Mouse (Mus musculus) embryonic fibroblast, embryonic 13.5 days (primary cell): ENCODE results near the gene Pfpl. TPM values are rescaled to one million over a fixed set of nuclear protein-coding genes. Genes with fewer than 3 reads are reported as not detected.

ENCODE experiments used
- H3K27ac ChIP-seq: 2 replicates; pipeline ENCODE4 v1.5.1; 2012; ENCODE audit warnings: low read length, control low read depth, inconsistent platforms; ENCODE audit not compliant: insufficient read depth
- H3K4me1 ChIP-seq: 2 replicates; pipeline ENCODE4 v1.6.1; 2011; ENCODE audit warnings: low read length; ENCODE audit not compliant: control insufficient read depth, insufficient read depth
- H3K4me3 ChIP-seq: 2 replicates; pipeline ENCODE4 v1.5.1; 2011; ENCODE audit warnings: mild to moderate bottlenecking, control low read depth, low read length; ENCODE audit not compliant: insufficient read depth
- CTCF ChIP-seq: IDR thresholded peaks from 2 replicates; pipeline ENCODE4 v1.5.1; 2011; ENCODE audit warnings: mild to moderate bottlenecking, control low read depth, low read length, moderate library complexity, borderline replicate concordance; ENCODE audit not compliant: insufficient read depth
- POLR2A ChIP-seq: IDR thresholded peaks from 2 replicates; pipeline ENCODE4 v1.6.1; 2011; ENCODE audit warnings: low read depth, mild to moderate bottlenecking, control low read depth, low read length, moderate library complexity
- polyA plus RNA-seq: library from polyadenylated mRNA; stranded (reverse); fragments of >200 nt; gene quantifications from 2 replicates; pipeline ENCODE4 v1.2.4, GENCODE M21; 2011; ENCODE audit warnings: low read depth; ENCODE audit not compliant: missing spikeins, insufficient read length

Pfpl gene
- polyA plus RNA-seq, 1 experiment = not detected

DNA sequence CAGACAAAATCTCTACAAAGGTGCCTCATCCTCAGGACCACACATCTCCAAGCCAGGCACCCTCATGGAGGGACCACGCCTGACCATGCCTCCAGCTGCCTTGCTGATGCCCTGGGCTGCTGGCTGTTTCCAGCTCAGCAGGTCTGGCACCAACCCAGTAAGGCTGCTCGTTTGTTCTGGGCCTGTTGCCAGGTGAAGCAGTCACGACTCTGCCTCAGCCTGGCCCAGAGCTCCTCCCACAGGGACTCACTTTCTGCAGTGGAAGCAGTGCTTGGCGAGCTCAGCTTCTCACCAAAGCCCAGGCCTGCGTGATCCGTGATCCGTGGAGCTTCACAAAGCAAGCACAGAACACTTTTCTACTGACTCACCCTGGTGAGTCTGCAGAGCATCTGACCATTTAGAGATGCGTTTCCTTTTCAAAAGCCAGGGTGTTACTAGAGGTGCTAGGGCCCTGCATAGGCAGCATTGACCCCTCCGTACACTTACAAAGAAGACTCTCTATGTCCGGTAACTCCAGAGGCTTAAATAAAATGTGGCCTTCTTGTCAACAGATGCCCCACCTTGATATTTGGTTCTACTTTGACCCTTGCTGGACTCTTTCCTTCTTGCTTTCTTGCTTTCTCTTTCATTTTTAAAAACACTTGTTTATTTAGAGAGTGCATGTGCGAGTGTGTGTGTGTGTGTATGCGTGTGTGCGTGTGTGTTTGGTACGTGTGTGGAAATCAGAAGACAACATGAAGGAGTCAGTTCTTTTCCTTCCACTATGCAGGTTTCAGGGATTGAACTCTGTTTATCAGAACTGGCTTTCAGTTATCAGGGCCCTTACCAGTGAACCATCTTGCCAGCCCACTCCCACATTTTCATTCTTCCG lies 47.9 kb downstream of the Pfpl start:
- TF ChIP-seq POLR2A (0 out of 2 replicates have a peak, but pooled peaks have one; percentile 16), CTCF (no peak)
- peak overlapping the region; percentile 86 for H3K27ac ChIP-seq
- peaks cover 26% of the 10 kb centered on the region for H3K4me1 ChIP-seq

DNA sequence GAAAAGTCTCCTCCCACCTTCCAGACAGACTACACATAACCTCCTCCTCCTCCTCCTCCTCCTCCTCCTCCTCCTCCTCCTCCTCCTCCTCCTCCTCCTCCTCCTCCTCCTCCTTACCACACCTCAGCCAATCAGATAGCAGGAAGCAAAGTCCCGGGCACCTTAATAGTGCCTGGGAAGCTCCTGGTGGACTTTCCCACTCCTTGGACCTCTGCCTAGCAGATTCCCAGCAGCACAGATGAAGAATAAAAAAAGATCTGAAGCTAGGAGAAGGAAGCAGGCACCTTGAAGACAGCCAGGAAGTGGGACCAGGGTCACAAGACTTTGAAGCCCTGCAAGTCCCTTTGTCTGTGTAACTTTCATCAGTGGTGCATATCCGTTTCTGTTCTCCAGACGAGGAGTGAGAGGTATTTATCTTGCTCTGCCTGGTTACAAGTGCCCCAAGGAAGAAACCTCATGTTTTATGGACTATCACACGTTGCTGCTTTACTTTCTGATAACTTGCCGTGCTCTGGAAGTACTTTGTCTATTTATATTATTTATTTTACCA lies 49.1 kb downstream of the Pfpl start:
- TF ChIP-seq CTCF = no peak
- TF ChIP-seq POLR2A = no peak
- peaks cover 26% of the 10 kb centered on the region for H3K4me1 ChIP-seq
- no peak overlapping the region for H3K4me3 ChIP-seq
- no peak overlapping the region for H3K27ac ChIP-seq

More for the DNA sequence above, 47.9 kb downstream of the Pfpl start:
- H3K4me3 ChIP-seq = no peak overlapping the region

DNA sequence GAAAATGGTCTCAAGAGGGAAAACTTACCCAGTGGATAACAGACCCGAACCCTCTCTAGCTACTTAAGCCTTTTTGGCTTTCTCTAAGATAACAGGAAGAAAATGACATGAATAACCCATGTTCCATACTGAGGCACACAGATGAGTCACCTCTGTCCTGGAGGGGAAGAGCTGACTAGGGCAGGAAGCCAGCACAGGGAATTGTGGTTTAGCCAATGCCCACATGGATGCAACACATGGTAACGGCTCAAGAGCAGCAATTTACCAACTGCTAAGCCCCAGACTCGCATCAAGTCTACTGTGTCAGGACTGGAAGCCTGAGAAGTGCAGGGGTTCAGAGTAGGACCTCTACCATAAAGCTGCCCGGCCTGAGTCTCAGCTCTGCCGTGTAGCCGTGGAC lies 50.7 kb downstream of the Pfpl start:
- peaks cover 21% of the 10 kb centered on the region for H3K4me1 ChIP-seq
- no peak overlapping the region for H3K27ac ChIP-seq
- H3K4me3 ChIP-seq = no peak overlapping the region
- no peak for TF ChIP-seq CTCF
- no peak for TF ChIP-seq POLR2A

Other genes with a start within 250 kb of the Pfpl start
- not detected in 2 replicates for gene Olfr1431, start 227.3 kb upstream of the Pfpl start, polyA plus RNA-seq
- gene Olfr1432, start 195.3 kb upstream of the Pfpl start, polyA plus RNA-seq = not detected in 2 replicates
- gene Olfr262, start 186.2 kb upstream of the Pfpl start, polyA plus RNA-seq = not detected in 2 replicates
- gene Olfr235, start 166.9 kb upstream of the Pfpl start, polyA plus RNA-seq = not detected in 2 replicates
- gene Olfr1434, start 148.1 kb upstream of the Pfpl start, polyA plus RNA-seq = not detected in 2 replicates
- not detected in 2 replicates for gene Olfr1436, start 128.8 kb upstream of the Pfpl start, polyA plus RNA-seq
- not detected in 2 replicates for gene Olfr1437, start 102.8 kb upstream of the Pfpl start, polyA plus RNA-seq
- gene Olfr1438-ps1, start 92.0 kb upstream of the Pfpl start, polyA plus RNA-seq = not detected in 2 replicates
- not detected in 2 replicates for gene Olfr1440, start 40.6 kb upstream of the Pfpl start, polyA plus RNA-seq
- gene Olfr1441, start 10.5 kb upstream of the Pfpl start, polyA plus RNA-seq = not detected in 2 replicates
- gene Mpeg1, start 32.9 kb downstream of the Pfpl start, polyA plus RNA-seq = 0.82 and 7.0 TPM in 2 replicates
- gene Dtx4, start 73.5 kb downstream of the Pfpl start, polyA plus RNA-seq = 6.2 and 10.4 TPM in 2 replicates
- gene Fam111a, start 117.8 kb downstream of the Pfpl start, polyA plus RNA-seq = 50.9 and 56.0 TPM in 2 replicates
- 0.23 TPM in 1 of 2 replicates, not detected in the other for gene Gm4952, start 172.1 kb downstream of the Pfpl start, polyA plus RNA-seq
- gene Glyat, start 205.4 kb downstream of the Pfpl start, polyA plus RNA-seq = 0.23 TPM in 1 of 2 replicates, not detected in the other
- not detected in 2 replicates for gene Olfr1442, start 242.5 kb downstream of the Pfpl start, polyA plus RNA-seq